Mouse (Mus musculus) kidney, adult 9 months (tissue): ENCODE measurements at regions not wholly inside any gene's neighbourhood (a gene's known extent, or its start where the extent isn't known, plus 50 kb on each side); places are given as distances from the start of the nearest gene placed in this dataset.

Experiments
- DNase-seq: peaks from one replicate; pipeline ENCODE4 v3.0.0; 2022

GRCm38 (mm10) chr9:31794911-31795310 is 118.4 kb downstream of the Barx2 start:
- DNase-seq: no peak

- DNase-seq: no peak
These were observed 137.3 kb downstream of the Barx2 start for GRCm38 (mm10) chr9:31775956-31776355.

GRCm38 (mm10) chr9:31765401-31765800 is 147.9 kb downstream of the Barx2 start:
- no peak for DNase-seq

- no peak for DNase-seq
These were observed 155.2 kb downstream of the Barx2 start for GRCm38 (mm10) chr9:31757894-31758561.

GRCm38 (mm10) chr9:31730443-31730842 is 182.8 kb downstream of the Barx2 start:
- no peak for DNase-seq

- no peak for DNase-seq
These were observed 194.0 kb downstream of the Barx2 start for GRCm38 (mm10) chr9:31719309-31719708.

GRCm38 (mm10) chr9:31710022-31710421 is 203.2 kb downstream of the Barx2 start:
- DNase-seq: peak; percentile 31

GRCm38 (mm10) chr9:31706688-31707087 is 206.6 kb downstream of the Barx2 start:
- DNase-seq: no peak

GRCm38 (mm10) chr9:31690921-31691475 is 222.3 kb downstream of the Barx2 start:
- DNase-seq: no peak

- no peak for DNase-seq
These were observed 224.1 kb upstream of the Tmem45b start for GRCm38 (mm10) chr9:31688398-31688705.

GRCm38 (mm10) chr9:31687686-31688397 is 223.6 kb upstream of the Tmem45b start:
- DNase-seq: peak; percentile 44

GRCm38 (mm10) chr9:31686466-31686865 is 222.2 kb upstream of the Tmem45b start:
- DNase-seq: no peak

- no peak for DNase-seq
These were observed 220.5 kb upstream of the Tmem45b start for GRCm38 (mm10) chr9:31684812-31685188.

GRCm38 (mm10) chr9:31684099-31684811 is 220.0 kb upstream of the Tmem45b start:
- DNase-seq: peak; percentile 37

GRCm38 (mm10) chr9:31683302-31684081 is 219.2 kb upstream of the Tmem45b start:
- peak; percentile 14 for DNase-seq

- no peak for DNase-seq
These were observed 218.6 kb upstream of the Tmem45b start for GRCm38 (mm10) chr9:31682893-31683292.

- DNase-seq: no peak
These were observed 212.9 kb upstream of the Tmem45b start for GRCm38 (mm10) chr9:31677150-31677549.

GRCm38 (mm10) chr9:31659026-31659425 is 194.8 kb upstream of the Tmem45b start:
- DNase-seq: no peak

GRCm38 (mm10) chr9:31657612-31658011 is 193.3 kb upstream of the Tmem45b start:
- DNase-seq: no peak

GRCm38 (mm10) chr9:31656676-31657075 is 192.4 kb upstream of the Tmem45b start:
- DNase-seq: no peak

GRCm38 (mm10) chr9:31654747-31655146 is 190.5 kb upstream of the Tmem45b start:
- no peak for DNase-seq

GRCm38 (mm10) chr9:31654213-31654612 is 190.0 kb upstream of the Tmem45b start:
- no peak for DNase-seq

- no peak for DNase-seq
These were observed 189.5 kb upstream of the Tmem45b start for GRCm38 (mm10) chr9:31653788-31654187.
